Mouse (Mus musculus): ENCODE measurements around the gene Anp32b.

The Anp32b gene

GRCm38 (mm10) chr4:46450519-46451131 lies at the start of gene Anp32b:
TSS of gene Anp32b (plus strand) at chr4:46450902.
- DNase-seq (ENCODE audit: low spot score), result peak; percentile 84

DNA sequence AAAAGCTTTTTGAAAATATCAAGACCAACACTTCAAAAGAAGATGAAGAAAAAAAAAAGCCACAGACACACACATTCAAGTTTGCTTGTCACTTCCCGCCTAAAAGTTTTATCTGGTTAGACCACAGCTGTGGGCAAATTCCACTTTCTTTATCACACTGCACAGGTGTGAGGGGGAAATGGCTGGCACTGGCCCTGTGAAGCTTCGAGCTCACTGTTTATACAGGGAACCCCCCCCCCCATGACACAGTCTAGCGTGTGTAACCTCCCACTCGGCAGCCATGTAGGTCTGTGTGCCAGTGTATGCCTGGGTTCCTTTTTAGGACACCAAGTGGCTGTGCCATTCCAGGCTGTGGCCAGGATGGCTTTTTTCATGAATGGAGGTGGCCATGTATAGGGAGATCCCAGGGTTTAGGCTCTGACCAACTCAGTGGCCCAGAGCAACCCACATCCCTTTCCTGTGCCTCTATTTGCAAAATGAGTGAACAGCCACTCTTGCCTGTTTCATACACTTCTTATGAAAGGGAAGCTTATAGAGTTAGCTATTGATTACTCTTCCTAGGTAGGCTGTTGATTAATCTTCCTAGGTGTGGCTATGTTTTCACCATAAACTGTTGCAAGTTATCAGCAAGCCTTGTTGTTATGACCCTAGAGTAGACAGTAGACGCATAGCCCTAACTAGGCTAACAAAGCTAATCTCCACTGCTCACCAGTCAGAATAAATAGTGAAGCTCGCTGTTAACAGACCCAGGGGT lies 46.5 kb upstream of the Anp32b start:
- no peak for DNase-seq (ENCODE audit: low spot score)

DNA sequence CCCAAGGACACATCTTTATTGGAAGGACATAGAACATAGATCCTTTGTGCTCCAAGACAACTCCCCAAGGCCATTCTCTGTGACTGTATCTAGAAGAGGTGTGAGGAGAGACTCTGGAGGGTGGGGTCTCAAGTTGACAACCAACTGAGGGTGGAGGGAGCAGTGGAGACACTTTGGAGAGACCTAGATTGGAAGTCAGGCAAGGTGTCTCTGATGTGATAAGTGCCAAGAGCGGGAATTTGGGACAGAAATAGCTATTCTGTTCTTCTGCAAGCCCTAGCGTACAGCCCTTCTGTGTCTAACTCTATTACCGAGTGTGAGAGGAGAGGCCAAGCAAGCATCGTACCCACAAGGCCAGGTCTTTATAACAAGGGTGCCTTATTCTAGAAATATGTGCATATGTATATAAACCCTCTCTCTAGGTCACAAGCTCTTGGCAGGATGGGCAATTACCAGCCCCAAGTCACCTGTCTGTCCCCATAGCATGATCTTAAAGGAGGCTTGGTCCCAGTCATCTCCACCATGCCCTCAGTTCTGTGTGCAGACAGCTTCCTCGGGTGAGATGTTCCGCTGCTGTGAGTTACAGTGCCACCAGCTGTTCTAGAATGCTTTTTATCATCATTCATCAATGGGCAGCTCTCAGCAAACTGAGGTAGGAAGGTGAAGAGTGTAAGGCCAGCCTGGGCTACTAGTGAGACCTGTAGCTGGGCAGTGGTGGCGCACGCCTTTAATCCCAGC lies 43.6 kb upstream of the Anp32b start:
- DNase-seq (ENCODE audit: low spot score), result no peak

GRCm38 (mm10) chr4:46410677-46411076 lies 40.0 kb upstream of the Anp32b start:
- DNase-seq (ENCODE audit: low spot score), result no peak

- DNase-seq (ENCODE audit: low spot score), result no peak
Observed at GRCm38 (mm10) chr4:46411489-46411888, 39.2 kb upstream of the Anp32b start.

DNA sequence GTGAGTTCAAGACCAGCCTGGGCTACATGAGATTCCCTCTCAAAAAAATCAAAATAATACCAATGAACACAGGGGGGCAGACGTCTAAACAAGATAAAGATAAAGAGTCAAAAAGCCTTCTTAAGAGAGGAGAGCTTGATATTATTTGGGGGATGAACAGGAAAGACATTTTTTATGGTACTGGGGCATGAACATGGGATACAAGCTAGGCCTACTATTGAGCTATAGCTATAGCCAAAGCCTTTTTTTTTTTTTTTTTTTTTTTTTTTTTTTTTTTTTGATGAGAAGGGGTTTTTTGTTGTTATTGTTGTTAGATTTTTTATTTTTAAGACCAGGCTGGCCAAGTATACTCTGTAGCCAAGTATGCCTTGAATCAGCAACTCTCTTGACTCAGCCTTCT lies 38.6 kb upstream of the Anp32b start:
- DNase-seq (ENCODE audit: low spot score), result no peak

GRCm38 (mm10) chr4:46413406-46413805 lies 37.3 kb upstream of the Anp32b start, which contains the start of gene Hemgn:
TSS of gene Hemgn (minus strand) at chr4:46413506.
- no peak for DNase-seq (ENCODE audit: low spot score)

DNA sequence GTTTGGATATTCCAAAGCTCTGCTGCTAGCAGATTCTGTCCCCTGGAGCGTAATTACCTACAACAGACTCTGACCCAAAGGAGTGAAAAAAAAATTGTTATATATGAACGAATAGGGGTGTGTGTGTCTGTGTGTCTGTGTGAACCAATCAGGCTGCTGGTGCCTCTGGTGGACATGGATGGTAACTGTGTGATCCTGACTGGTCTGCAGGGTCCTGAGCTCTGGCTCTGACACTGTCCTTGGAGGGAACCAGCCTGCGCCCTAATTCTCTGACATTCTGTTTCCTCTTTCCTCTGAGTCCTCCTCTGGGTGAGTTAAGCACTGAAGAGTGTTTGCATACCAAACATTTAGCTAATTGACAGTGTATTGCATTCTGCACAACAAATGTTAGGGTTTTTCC lies 33.2 kb upstream of the Anp32b start:
- DNase-seq (ENCODE audit: low spot score), result no peak

- DNase-seq (ENCODE audit: low spot score), result no peak
Observed at GRCm38 (mm10) chr4:46418851-46419250, 31.9 kb upstream of the Anp32b start.

GRCm38 (mm10) chr4:46422625-46423024 lies 28.1 kb upstream of the Anp32b start:
- no peak for DNase-seq (ENCODE audit: low spot score)

- no peak for DNase-seq (ENCODE audit: low spot score)
Observed at GRCm38 (mm10) chr4:46428903-46429499, 21.7 kb upstream of the Anp32b start.

DNA sequence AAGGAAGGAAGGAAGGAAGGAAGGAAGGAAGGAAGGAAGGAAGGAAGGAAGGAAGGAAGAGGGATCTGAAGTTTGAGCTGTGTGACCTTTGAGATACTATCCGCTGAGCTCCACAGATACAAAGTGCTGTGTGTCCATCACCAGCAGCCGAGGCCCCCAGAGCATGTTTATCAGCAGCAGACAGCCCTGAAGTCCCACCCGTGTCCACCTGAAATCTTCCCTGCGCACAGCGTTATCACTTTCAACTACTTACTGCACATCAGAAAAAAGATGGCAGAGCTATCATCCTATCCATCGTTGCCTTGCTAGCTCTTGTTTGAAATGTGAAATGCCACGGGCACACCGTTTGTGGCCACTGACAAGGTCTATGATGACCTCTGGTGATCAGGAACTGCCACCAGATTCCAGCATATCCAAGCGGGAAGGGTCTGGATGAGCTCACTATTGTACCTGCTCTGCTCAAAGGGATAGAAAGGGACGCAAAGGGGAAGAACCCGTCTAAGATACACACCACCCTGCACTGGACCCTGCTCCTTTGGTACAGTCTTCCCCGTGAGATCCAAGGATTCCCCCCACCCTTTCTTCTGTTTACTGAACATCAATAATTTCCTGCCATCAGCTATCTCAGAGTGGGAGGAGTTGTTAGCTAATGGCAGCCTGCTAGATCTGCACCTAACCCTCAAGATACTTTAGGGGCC lies 18.2 kb upstream of the Anp32b start:
- no peak for DNase-seq (ENCODE audit: low spot score)

GRCm38 (mm10) chr4:46442501-46442900 lies 8.2 kb upstream of the Anp32b start:
- no peak for DNase-seq (ENCODE audit: low spot score)

- DNase-seq (ENCODE audit: low spot score), result no peak
Observed at GRCm38 (mm10) chr4:46445237-46445945, 5.3 kb upstream of the Anp32b start.

DNA sequence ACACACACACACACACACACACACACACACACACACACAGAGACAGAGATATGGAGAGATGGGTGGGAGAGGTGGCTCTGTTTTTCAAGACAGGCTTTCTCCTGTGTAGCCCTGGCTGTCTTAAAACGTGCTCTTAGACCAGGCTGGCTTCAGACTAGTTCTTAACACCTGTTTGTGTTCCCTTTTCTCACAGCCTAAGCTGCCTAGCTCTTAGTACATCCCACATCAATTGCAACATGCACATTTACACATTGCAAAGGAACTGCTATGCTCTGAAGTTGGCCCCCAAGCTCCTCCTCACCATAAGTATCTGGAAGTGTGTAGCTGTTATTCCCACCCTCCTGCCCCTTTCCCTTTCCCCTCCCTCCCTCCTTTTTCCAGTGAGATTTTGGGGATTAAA lies 3.2 kb upstream of the Anp32b start:
- DNase-seq (ENCODE audit: low spot score), result no peak

GRCm38 (mm10) chr4:46448886-46449285 lies 1.8 kb upstream of the Anp32b start:
- DNase-seq (ENCODE audit: low spot score), result no peak

- DNase-seq (ENCODE audit: low spot score), result no peak
Observed at GRCm38 (mm10) chr4:46450020-46450518, 633 bp upstream of the Anp32b start.

DNA sequence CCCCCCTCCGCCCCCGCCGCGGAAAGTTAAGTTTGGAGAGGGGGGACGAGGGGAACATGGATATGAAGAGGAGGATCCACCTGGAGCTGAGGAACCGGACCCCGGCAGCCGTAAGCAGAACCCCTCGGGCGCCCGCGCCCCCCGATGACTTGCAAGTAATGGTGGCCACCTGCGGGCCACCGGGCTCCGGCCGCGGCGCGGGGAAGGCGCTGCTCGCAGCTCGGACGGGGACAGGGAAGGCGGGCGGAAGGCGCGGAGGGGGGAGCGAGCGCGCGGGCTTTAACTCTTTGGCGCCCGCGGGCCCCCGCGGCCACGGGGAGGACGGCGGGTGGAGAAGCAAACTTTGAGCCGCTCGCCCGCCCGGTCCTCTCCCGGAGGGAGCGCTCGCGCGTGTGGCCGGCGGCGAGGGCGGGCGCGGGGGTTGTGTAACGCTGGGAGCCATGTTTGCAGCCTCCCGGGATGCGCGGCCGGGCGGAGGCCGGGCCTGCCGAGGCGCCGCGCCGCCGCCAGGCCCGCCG lies 597 bp downstream of the Anp32b start:
- peak; percentile 51 for DNase-seq (ENCODE audit: low spot score)

- DNase-seq (ENCODE audit: low spot score), result peak; percentile 51
Observed at GRCm38 (mm10) chr4:46451758-46452480, 1.2 kb downstream of the Anp32b start.

DNA sequence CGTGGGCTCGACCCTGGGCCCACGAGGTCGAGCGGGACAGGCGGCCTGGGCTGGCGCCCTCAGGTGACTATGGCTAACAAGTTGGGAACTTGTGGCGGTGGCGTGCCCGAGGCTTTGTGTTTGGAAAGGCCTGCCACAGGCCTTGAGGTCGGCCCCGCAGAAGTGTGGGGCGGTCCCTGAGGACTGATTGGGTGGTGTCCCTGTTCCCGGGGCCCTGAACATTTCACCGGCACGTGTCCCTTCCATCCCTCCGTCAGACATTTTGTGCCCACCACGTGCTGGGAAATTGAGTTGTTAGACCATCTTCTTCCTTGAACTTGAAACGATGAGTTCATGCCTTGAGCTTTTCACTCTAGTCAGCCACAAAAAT lies 1.8 kb downstream of the Anp32b start:
- DNase-seq (ENCODE audit: low spot score), result no peak

All from left cerebral cortex, adult 11 months (tissue).